Mouse (Mus musculus) heart, postnatal 0 days (tissue): Measurements from ENCODE around the gene S1pr1.

ENCODE experiments used
- CTCF ChIP-seq: IDR thresholded peaks from 2 replicates; pipeline ENCODE4 v1.5.1; 2016; ENCODE audit warnings: antibody characterized with exemption, control low read depth, low read depth
- EP300 ChIP-seq: IDR thresholded peaks from 2 replicates; pipeline ENCODE4 v1.6.1; 2016; ENCODE audit warnings: antibody characterized with exemption, low read depth

DNA sequence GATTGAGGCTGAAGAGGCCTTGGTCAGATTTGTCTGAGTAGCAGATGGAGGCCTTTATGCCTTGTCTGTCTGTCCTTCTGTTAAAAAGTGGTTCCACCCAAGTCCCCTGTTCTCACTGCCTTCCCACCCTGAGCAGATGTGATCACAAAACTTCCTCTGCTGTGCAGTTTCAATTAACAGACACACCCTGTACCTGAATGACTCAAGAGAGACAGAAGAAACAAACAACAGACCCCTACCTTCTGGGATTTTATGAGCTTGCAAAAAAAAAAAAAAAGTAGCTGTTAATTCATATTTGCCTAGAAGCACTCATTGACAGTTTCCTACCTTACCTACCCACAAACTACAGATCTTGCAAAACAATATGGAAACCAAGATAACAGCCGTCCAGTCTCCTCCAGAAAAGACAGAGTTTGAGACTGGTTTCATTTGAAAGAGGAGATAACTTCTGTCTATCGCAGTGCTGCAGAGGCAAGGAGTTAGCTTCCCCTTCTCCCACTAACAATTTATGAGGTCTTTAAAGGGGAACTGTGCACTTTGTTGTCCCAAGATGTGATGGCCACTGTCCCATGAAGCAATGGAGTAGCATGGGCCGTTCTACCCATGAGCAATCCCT lies 1.1 kb upstream of the S1pr1 start:
- TF ChIP-seq CTCF: no peak
- TF ChIP-seq EP300: no peak
